Mouse (Mus musculus) embryonic fibroblast, embryonic 13.5 days (primary cell): ENCODE measurements around the gene Ggcx.

Experiments used
- CTCF ChIP-seq: IDR thresholded peaks from 2 replicates; pipeline ENCODE4 v1.5.1; 2011; ENCODE audit warnings: mild to moderate bottlenecking, control low read depth, low read length, moderate library complexity, borderline replicate concordance; ENCODE audit not compliant: insufficient read depth
- POLR2A ChIP-seq: IDR thresholded peaks from 2 replicates; pipeline ENCODE4 v1.6.1; 2011; ENCODE audit warnings: low read depth, mild to moderate bottlenecking, control low read depth, low read length, moderate library complexity

- TF ChIP-seq CTCF (no peak), POLR2A (no peak)
These were observed 39.1 kb upstream of the Ggcx start for GRCm38 (mm10) chr6:72374820-72375563.
